Mouse (Mus musculus): ENCODE measurements around the gene Ccnd2.

DNA sequence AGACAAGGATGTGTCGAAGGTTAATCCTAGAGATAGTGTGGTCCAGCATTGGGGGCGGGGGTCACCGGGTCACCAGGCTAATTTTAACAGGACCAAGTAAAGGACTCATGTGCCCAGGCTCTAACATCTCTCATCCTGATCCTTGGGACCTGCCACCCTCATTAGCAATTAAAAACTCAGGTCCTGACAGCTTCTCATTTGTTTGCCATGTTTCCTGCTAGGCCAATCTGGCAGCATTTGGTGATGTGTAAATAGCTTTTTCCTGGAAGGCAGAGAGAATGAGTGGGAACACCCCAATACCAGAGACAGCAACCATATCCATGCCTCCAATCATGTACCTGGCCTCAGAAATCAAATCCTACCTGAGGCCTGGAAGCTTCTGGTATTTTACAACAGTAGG is 20.0 kb downstream of the Ccnd2 start:
- TF ChIP-seq CTCF (IDR thresholded peaks at IDR 0.05; ENCODE audit: low read depth, low read length) (no peak), POLR2AphosphoS5 (IDR thresholded peaks at IDR 0.05; ENCODE audit: insufficient replicate concordance, low read depth, low read length) (no peak), TAL1 (conservative IDR thresholded peaks at IDR 0.05; ENCODE audit: low read depth, low read length) (no peak)
